Mouse (Mus musculus): ENCODE data around the gene Vrtn.

The Vrtn gene

DNA sequence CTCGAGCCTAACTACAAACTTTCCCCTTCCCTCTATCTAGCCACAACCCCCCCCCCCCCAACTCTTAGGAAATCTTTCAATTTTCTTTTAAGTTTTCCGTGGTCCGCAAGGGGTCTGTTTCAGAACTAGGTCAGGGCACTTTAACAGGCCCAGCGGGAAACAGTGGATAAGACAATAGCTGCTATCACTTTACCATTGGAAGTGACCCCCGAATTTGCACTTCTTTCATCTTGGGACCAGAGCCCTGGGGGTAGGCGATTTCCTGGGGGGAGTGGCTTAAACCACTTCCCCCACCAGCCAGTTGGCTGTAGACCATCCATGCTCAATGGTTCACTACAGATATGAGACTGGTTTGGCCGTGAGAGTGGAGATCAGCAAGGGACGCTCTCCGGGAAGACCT, at the start of gene Vrtn:
TSS of gene Vrtn (plus strand) at position 366 of the 400 bp plus-strand sequence.
- DNase-seq (ENCODE audit: low read depth, low spot score), result no peak

DNA sequence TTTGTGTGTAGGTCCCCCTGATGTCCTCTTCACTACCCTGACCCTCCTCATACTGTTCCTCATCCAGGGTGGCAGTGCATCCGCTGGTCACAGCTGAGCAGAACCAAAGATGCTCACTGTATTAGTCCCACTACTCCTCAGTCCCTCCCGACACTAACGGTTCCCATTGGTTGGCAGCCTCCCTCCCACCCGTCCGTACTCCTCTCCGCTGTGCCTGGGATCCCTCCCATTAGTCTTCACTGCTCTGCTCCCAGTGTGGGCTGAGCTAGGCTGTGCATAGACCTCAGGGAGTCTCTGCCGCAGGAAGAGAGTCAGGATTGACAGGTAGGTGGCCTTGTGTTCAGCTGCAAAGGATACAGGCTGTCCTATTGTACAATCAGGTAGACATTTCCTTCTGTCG, 42.5 kb upstream of the Vrtn start:
- no peak for DNase-seq (ENCODE audit: low read depth, low spot score)

DNA sequence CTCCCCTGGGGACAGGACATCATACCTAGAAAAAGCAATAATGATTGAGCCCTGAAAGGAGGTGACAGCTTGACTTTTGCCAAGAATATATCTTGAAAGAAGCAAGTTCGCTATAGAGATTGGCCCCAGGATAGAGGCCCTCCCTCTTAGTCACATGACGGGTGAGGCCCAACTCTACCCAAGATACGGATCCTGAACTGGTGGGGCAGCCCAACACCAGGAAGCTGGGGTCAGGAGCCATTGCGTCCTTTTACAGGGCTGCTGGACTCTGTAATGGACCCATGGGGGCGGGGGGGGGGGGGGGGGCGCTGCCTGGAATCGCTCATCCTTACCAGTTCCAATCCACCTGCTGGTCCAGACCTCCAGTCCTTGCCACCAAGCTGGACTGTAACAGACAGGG, 36.8 kb upstream of the Vrtn start:
- DNase-seq (ENCODE audit: low read depth, low spot score), result no peak

DNA sequence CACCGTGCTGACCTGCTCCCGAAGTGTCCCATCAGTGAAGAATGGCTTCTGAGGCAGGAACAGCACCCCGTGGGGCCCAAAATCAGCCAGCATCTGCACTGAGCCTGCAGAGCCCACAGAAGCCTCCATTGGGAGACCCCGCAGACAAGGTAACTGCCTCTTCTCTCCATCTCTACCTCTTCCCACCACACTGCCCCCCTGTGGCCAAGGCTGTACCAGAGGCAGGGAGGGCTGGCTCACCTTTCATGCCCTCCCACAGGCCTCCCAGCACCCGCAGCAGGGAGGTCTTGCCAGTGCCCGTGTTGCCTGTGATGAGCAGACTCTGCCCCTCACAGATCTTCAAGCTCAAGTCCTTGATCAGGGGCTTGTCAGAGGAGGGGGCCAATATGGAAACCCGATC, 35.0 kb upstream of the Vrtn start:
- peak; percentile 46 for DNase-seq (ENCODE audit: low read depth, low spot score)

DNA sequence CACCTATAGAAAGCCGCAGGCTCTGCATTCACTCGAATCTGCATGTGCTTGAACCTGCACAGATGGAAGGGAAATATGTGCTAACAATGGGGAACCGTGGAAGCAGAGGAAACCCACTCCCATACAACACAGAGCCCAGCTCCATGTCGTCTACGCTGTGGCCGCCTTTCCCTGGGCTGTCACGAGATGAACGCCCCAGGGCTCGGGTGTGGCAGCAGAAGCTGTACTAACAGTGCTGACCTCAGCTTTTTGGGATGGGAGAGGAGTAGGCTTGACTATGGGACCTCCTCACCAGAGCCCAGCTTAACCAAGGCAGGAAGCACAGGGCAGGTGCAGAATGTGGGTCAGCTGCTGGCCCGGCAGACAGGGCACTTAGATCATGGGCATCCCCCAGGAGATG, 29.1 kb upstream of the Vrtn start:
- no peak for DNase-seq (ENCODE audit: low read depth, low spot score)

DNA sequence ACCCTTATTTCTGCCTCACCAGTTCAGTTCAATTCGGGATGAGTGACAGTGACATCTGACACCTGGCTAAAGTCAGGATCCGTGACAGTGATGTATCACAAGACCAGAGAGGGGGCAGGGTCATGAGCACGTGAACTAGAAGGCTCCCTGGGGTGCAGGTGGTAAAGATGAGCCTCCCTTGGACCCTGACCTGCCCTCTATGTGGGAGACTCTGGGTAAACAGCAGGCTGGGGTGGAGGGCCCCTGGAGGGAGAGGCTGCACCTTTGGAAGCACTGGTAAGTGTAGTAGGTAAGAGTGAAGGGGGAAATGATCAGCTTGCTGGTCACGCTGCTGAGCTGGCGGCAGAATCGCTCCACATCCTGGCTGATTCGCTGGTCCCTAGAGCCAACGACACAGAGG, 28.3 kb upstream of the Vrtn start:
- no peak for DNase-seq (ENCODE audit: low read depth, low spot score)

DNA sequence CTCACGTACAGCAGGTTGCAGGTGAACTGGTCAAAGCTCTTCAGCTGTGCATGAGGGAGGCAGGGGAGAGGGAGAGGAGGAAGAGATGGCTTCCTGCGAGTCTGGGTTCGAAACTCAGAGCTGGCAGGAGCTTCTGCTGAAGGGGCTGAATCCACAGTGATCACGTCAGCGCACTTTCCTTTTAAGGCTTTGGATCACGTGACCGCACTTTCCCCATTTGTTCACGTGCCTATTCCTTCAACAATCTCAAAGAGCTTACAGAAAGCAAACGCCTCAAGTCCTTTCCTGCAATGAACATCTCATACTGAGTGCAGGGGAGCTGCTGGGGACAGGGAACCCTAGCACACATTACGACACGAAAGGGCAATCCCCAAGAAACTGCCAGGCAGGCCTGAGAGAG, 26.8 kb upstream of the Vrtn start:
- DNase-seq (ENCODE audit: low read depth, low spot score), result no peak

DNA sequence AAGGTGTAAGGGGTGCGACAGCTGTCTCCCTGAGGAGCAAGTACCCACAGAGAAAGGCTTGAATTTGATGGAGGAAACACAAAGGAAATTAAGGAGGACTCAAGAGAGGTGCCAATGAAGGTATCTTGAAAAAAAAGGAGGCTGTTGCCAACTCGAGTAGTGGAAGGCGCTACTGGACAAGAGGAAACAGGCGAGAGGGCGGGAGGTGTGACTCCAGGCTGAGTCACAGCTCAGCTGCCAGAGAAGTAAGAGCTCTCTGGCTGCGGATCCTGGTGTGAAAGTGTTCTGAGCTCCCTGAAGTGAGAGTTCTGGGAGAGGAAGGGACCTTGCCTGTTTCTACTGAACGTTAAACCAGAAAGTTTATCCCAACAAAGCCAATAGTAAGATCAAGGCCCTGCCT, 26.3 kb upstream of the Vrtn start:
- no peak for DNase-seq (ENCODE audit: low read depth, low spot score)

DNA sequence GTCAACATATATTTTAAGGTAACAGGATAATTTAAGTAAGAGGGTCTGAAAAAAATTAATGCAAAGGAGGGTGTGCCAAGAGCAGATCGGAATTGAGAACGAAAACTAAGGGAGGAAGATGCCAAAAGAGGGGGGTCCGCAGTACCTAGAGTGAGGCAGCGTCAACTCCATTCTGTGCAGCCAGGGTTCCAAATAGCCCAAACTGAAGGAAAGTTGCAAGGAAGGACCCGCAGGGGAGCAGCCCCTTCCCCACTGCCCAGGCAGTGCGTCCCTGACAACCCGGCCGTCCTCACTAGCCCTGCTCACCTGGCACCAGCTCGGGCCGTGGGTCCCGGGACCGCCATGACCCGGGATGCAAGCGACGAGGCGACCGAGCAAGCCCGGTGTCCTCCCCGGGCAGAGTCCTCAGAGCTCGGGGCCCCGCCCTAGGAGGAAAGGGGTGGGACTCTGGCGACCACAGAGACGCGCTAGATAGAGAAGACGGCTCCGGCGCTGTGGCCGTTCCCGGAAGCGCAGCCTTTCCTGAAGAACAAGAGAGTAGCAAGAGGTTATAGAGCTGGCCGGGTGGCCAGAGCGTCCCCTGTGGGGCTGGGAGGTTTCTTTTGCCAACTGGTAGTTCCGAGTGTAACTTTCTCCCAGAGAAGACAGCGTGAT, 23.7 kb upstream of the Vrtn start, which contains the start of gene Abcd4:
TSS of gene Abcd4 (minus strand) at position 437 of the 654 bp plus-strand sequence.
- peak; percentile 94 for DNase-seq (ENCODE audit: low read depth, low spot score)

DNA sequence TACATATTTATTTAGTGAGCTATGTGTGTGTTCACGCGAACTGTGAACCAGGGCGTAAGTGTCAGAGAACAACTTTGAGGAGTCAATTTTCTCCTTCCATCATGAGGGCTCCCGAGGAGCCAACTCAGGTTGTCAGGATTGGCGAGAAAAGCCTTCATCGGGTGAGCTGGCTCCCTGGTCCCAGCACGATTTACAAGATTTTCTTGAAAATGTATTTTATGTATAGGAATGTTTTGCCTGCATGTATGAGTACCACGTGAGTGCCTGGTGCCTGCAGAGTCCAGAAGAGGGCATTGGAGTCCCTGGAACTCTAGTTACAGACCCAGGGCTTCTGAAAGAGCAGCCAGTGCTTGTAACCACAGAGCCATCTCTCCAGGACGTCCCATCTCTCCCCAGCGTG, 23.2 kb upstream of the Vrtn start:
- peak; percentile 41 for DNase-seq (ENCODE audit: low read depth, low spot score)

DNA sequence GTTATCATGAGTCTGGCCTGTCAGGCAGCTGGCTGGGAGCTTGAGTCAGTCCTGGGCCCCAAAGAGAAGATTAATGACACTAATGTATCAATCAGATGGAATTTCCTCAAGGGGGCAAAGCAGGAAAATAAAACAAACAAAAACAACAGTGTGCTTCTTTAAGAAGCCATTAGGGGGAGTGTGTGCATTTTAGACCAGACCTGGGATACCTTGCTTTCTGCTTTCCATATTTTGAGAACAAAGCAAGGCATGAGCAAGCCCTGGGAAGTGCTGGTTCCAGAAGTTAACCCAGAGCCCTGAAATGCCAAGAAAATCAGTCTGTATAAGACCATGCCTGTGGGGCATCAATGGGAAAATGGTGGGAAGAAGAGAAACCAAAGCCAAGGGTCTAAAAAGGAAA, 19.8 kb upstream of the Vrtn start:
- DNase-seq (ENCODE audit: low read depth, low spot score), result peak; percentile 13

DNA sequence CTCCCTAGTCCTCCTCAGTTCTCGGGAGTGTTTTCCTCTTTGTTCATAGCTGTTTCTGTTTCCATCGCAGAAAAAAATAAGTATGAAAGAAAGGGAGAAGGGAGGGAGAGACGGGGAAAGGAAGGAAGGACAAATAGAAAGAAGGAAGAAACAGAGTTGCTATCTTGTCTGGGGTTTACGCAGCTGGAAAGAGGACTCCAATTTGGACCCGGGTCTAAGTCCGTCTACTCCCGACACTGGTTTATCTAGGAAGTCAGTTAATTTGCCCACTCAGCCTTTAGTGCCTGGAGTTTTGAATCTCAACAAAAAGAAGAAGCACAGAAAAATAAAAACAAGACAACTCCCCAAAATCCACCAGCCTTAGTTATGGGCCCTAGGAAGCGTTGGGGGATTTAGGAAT, 16.2 kb upstream of the Vrtn start:
- no peak for DNase-seq (ENCODE audit: low read depth, low spot score)

DNA sequence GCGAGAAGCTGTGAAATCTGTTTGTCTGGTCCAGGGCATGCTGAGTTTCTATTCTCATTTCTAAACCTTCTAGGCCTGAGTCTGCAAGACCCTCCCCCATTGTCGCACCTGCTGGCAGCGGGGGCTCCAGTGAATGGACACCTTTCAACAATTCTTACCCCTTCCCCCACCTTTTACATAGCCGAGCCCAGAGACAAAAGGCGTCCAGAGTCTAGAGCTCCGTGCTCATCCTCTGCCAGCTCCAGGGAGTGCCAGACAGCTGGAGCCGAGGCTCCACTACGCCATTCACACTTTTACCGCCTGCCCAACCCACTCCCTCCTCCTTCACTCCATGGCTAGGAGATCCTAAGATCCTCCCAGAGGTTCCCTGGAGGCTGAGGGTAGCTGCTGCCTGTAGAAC, 15.7 kb upstream of the Vrtn start:
- no peak for DNase-seq (ENCODE audit: low read depth, low spot score)

DNA sequence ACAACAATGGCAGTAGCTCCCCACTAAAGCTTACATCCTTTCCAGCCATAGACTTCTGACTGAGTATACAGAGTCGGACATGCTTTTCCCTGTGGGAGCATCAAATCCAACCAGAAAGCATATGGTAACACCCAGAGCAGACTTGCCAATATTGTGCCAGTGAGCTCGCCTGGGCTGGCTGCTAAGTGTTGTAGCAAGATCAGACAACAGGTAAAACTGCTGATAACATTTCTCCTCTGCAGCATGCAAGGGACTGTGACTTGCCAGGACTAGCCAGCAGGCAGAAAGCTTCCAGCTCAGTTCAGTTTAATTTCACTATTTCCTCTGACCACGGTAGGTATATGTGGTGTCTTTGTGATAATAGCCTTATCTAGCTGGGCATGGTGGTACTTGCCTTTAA, 9.0 kb upstream of the Vrtn start:
- DNase-seq (ENCODE audit: low read depth, low spot score), result no peak

DNA sequence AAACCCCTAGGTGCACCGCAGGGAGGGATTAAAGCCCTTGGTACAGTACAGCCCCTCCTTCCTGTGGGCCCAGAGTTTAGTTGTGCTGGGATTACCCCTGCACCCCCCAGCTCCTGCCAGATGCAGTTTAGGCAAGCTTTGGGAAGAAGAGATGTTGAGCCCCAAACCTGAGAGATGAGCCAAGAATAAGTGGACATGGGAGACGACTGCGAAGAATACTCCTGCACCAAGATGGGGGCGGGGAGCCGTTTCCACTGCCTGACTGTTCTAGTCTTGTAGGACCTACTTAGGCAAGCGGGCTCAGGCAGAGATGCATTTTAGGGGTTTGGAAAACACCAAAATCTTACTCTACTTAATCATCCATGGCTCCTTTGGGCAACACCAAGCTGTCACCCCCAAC, 566 bp upstream of the Vrtn start:
- DNase-seq (ENCODE audit: low read depth, low spot score), result no peak

DNA sequence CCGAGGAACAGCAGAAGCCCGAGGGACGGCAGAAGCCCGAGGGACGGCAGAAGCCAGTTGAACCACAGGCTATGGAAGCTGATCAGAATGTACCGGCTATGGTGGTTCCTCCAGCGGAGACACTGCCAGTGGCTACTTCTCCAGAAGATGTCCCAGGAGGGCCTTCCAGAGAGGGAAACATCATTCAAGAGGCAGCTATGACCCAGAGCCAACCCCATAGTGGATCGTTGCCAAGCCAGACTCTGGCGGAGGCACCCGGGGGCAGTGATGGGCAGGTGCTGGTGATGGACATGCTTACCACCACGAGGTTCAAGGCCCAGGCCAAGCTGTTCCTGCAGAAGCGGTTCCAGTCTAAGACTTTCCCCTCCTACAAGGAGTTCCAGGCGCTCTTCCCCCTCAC, 9.4 kb downstream of the Vrtn start:
- no peak for DNase-seq (ENCODE audit: low read depth, low spot score)

DNA sequence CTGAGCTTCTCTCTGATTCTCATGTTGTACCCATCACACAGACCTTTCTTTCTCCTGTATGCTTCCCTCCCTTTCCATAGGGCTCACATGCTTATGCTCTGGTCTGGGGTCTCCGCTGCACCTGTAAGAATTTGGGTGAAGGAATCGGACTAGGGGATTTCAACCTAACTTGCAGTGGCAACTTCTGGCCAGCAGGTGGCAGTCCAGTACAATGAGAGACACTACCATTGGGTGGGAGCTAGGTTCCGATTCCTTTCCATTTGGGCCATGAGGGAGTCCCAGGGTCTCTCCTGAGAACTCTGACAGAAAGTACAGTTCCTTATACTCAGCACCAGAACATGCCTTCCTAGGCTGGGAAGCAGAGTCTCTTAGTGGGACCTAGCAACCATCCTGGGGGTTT, 13.1 kb downstream of the Vrtn start:
- DNase-seq (ENCODE audit: low read depth, low spot score), result peak; percentile 74

DNA sequence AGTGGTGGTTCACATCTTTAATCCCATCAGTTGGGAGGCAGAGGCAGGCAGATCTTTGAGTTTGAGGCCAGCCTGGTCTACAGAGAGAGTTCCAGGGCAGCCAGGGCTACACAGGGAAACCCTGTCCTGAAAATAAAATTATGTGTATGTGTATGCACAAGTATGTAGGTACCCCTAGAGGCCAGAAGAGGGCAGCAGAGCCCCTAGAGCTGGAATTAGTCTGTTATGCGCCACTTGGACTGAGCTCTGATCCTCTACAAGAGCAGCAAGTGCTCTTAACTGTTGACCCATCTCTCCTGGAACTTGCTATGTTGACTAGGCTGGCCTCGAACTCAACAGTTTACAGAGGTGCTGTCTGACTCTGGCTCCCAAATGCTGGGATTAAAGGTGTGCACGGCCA, 29.7 kb downstream of the Vrtn start:
- DNase-seq (ENCODE audit: low read depth, low spot score), result peak; percentile 24

DNA sequence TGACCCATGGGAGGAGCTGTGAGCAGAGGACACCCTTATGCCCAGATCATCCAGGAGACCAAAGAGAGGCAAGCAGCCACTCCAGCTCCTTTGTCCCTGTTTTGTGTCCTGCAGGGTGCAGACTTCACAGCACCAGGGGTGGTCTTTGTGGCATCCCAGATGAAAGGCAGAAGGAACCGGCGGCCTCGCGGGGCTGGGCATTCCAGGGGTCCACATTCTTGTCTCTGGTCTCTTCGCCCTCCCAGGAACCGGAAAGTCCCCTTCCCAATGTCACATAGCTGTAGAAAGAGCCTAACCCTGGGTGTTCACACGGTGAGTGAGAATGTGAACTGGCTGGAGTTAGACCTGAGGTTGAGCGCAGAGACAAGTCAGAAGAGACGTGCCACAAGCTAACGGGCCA, 30.8 kb downstream of the Vrtn start:
- no peak for DNase-seq (ENCODE audit: low read depth, low spot score)

DNA sequence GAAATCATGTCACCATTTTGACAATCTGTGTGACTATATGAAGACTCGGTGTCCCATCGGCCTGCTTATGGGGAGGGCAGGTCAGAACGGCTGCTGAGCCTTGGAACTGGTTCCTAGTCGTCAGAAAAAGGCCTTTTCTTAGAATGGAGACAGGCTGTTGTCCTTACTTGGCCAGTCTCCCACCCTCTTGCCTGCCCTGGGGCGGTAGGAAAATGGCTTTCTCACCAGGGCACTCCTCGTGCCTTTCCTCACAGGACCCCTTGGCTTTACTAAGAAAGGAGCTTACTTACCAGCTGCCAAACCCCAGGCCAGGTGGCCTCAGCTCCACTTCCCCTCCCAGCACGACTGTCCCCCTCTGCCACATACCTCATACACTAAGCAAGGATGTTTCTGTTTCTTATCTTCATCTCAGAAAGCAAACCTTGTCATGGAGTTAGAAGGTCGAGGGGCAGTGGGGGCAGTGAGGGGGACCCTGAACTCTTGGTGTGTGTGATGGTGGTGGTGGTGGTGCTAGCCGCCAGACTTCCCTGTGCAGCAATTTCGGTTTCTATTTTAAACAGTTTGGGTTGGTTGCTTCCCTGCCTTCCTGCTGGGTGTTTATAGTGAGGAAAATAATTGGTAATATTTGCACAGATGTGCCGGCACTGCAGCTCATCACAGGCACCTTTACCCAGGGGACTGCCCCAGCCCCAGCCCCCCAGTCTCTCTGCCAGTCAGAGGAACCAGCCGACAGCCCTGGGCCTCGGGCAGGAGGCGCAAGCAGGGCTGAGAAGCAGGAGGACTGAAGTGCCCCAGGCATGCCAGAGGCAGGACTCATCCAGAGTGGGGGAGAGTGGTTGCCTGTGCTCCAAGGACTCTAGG, 34.1 kb downstream of the Vrtn start:
- DNase-seq (ENCODE audit: low read depth, low spot score), result peak; percentile 32

DNA sequence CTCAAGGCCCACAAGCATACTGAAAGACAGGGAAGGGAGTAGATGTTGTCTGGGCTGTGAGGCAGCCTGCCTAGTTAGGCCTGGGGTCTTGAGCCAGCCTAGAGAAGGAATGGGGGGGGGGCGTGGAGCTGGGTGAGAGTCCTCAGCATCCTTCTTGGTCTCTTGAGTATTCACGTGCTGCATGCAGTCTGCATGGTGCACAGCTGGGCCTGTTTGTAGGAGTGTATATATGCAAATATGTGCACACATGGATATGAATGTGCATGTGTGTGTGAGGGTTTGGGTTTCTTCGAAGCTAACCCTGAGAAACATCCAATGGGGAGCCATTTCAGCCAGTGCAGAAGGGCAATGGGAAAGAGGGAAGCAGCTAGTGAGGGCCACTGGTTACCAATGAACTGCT, 35.2 kb downstream of the Vrtn start:
- DNase-seq (ENCODE audit: low read depth, low spot score), result no peak

DNA sequence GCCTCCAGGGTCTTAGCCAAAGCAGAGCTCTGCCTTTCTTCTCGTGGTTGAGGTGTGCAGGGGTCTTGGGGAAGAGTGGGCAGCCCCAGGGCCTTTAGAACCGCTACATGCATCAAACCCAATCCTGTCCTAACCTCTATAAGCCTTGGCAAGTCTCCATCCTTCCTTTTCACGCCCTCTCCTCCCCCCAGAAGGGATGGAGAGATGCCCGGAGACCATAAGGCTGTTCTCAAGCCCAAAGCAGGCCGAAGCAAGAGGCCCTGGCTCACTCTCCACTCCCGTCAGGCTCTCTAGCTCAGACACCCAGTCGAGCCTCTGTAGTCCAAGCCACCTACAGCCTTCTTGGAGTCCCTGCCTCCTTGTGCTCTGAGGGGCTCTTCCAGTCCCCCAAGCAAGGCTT, 43.8 kb downstream of the Vrtn start:
- DNase-seq (ENCODE audit: low read depth, low spot score), result no peak

DNA sequence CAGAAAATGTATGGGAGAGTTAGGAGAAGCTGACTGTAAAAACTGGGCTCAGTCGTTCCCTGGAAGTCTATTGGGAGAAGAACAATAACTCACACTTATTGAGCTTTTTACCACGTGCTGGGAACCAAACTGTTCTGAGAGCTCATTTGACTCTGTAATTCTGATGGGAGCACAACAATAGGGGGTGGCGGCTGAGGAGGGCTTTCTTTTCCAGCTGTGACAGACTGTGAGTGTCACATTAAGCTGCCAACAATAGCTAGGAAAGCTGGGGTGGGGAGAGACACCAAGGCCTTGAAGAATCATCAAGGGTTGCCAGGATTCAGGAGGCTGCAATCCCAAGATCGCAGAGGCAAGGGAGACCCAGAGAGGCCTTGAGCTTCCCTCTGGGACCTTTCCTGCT, 45.4 kb downstream of the Vrtn start:
- no peak for DNase-seq (ENCODE audit: low read depth, low spot score)
